Mouse (Mus musculus): ENCODE measurements around the gene Snx3. TPM values are rescaled to one million over a fixed set of nuclear protein-coding genes. Genes with fewer than 3 reads are reported as not detected.

Snx3 gene
- total and polyA plus RNA-seq, 3 experiments, result 250 to 577 (median 272) TPM

- no peak for DNase-seq (ENCODE audit: low spot score)
- Histone ChIP-seq H3K27me3 (ENCODE audit: insufficient read depth, low read length) (no peaks in the 10 kb centered on the region), H3K4me3 (ENCODE audit: low read depth, low read length) (peak overlapping the region; percentile 92), H3K9me3 (replicated peaks) (no peaks in the 10 kb centered on the region), H3K36me3 (replicated peaks) (peaks cover 23% of the 10 kb centered on the region), H3K4me1 (ENCODE audit: insufficient read depth, low read depth, low read length) (peaks cover 54% of the 10 kb centered on the region)
- TF ChIP-seq POLR2AphosphoS5 (IDR thresholded peaks at IDR 0.05; ENCODE audit: insufficient replicate concordance, low read depth, low read length) (no peak), GATA1 (IDR thresholded peaks at IDR 0.05; ENCODE audit: borderline replicate concordance, low read length) (no peak), TAL1 (conservative IDR thresholded peaks at IDR 0.05; ENCODE audit: low read depth, low read length) (no peak), CTCF (IDR thresholded peaks at IDR 0.05; ENCODE audit: low read depth, low read length) (no peak), GATA2 (IDR thresholded peaks at IDR 0.05; ENCODE audit: borderline replicate concordance, low read depth, low read length) (no peak)
- ATAC-seq (ENCODE audit: extremely low read depth, insufficient number of reproducible peaks, low FRiP score, poor library complexity, severe bottlenecking), result no peak
Observed at GRCm38 (mm10) chr10:42502349-42503111, 700 bp downstream of the Snx3 start.

GRCm38 (mm10) chr10:42504096-42504710 is 2.4 kb downstream of the Snx3 start:
- TF ChIP-seq GATA1 (IDR thresholded peaks at IDR 0.05; ENCODE audit: borderline replicate concordance, low read length) (no peak), GATA2 (IDR thresholded peaks at IDR 0.05; ENCODE audit: borderline replicate concordance, low read depth, low read length) (no peak), CTCF (IDR thresholded peaks at IDR 0.05; ENCODE audit: low read depth, low read length) (no peak), TAL1 (conservative IDR thresholded peaks at IDR 0.05; ENCODE audit: low read depth, low read length) (no peak), POLR2AphosphoS5 (IDR thresholded peaks at IDR 0.05; ENCODE audit: insufficient replicate concordance, low read depth, low read length) (no peak)
- DNase-seq (ENCODE audit: low spot score), result no peak
- peaks cover 54% of the 10 kb centered on the region for H3K4me1 ChIP-seq (ENCODE audit: insufficient read depth, low read depth, low read length)
- no peaks in the 10 kb centered on the region for H3K27me3 ChIP-seq (ENCODE audit: insufficient read depth, low read length)
- no peaks in the 10 kb centered on the region for H3K9me3 ChIP-seq (replicated peaks)
- peak overlapping the region; percentile 44; the same call in 1 of the 2 replicates for H3K4me3 ChIP-seq (ENCODE audit: low read depth, low read length)
- ATAC-seq (ENCODE audit: extremely low read depth, insufficient number of reproducible peaks, low FRiP score, poor library complexity, severe bottlenecking), result no peak
- peaks cover 34% of the 10 kb centered on the region for H3K36me3 ChIP-seq (replicated peaks)

GRCm38 (mm10) chr10:42510141-42510540 is 8.3 kb downstream of the Snx3 start:
- H3K4me1 ChIP-seq (ENCODE audit: insufficient read depth, low read depth, low read length), result peaks cover 72% of the 10 kb centered on the region
- TF ChIP-seq CTCF (IDR thresholded peaks at IDR 0.05; ENCODE audit: low read depth, low read length) (no peak), GATA1 (IDR thresholded peaks at IDR 0.05; ENCODE audit: borderline replicate concordance, low read length) (no peak), GATA2 (IDR thresholded peaks at IDR 0.05; ENCODE audit: borderline replicate concordance, low read depth, low read length) (no peak), TAL1 (conservative IDR thresholded peaks at IDR 0.05; ENCODE audit: low read depth, low read length) (no peak), POLR2AphosphoS5 (IDR thresholded peaks at IDR 0.05; ENCODE audit: insufficient replicate concordance, low read depth, low read length) (no peak)
- peaks cover 60% of the 10 kb centered on the region for H3K36me3 ChIP-seq (replicated peaks)
- no peak overlapping the region for H3K4me3 ChIP-seq (ENCODE audit: low read depth, low read length)
- ATAC-seq (ENCODE audit: extremely low read depth, insufficient number of reproducible peaks, low FRiP score, poor library complexity, severe bottlenecking) (no peak), DNase-seq (ENCODE audit: low spot score) (no peak)
- no peaks in the 10 kb centered on the region for H3K9me3 ChIP-seq (replicated peaks)
- H3K27me3 ChIP-seq (ENCODE audit: insufficient read depth, low read length), result no peaks in the 10 kb centered on the region

GRCm38 (mm10) chr10:42511184-42512135 is 9.6 kb downstream of the Snx3 start:
- H3K9me3 ChIP-seq (replicated peaks), result no peaks in the 10 kb centered on the region
- H3K4me3 ChIP-seq (ENCODE audit: low read depth, low read length), result no peak overlapping the region
- peaks cover 63% of the 10 kb centered on the region for H3K36me3 ChIP-seq (replicated peaks)
- DNase-seq (ENCODE audit: low spot score) (peak; percentile 25), ATAC-seq (ENCODE audit: extremely low read depth, insufficient number of reproducible peaks, low FRiP score, poor library complexity, severe bottlenecking) (peak; percentile 88)
- TF ChIP-seq TAL1 (conservative IDR thresholded peaks at IDR 0.05; ENCODE audit: low read depth, low read length) (peak; percentile 37; the same call in 1 of the 2 replicates), POLR2AphosphoS5 (IDR thresholded peaks at IDR 0.05; ENCODE audit: insufficient replicate concordance, low read depth, low read length) (no peak), CTCF (IDR thresholded peaks at IDR 0.05; ENCODE audit: low read depth, low read length) (no peak)
- no peaks in the 10 kb centered on the region for H3K27me3 ChIP-seq (ENCODE audit: insufficient read depth, low read length)
- H3K4me1 ChIP-seq (ENCODE audit: insufficient read depth, low read depth, low read length), result peaks cover 75% of the 10 kb centered on the region

DNA sequence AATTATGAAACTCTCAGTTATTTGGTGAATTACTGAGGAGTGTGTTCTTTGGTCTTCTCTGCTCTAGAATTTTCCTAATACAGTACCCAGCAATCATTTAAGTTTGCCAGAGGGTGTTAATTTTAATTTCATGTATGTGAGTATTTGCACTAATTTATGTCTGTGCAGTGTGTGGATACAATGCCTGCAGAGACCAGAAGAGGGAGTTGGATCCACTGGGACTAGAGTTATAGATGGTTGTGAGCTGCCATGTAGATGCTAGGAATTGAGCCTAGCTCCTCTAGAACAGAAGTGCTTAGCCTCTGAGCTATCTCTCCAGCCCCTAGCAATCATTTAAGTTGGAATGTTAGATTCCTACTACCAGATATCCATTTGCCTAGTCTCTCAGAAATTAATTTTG is 12.3 kb downstream of the Snx3 start:
- no peak for DNase-seq (ENCODE audit: low spot score)
- Histone ChIP-seq H3K4me3 (ENCODE audit: low read depth, low read length) (no peak overlapping the region), H3K4me1 (ENCODE audit: insufficient read depth, low read depth, low read length) (peaks cover 77% of the 10 kb centered on the region), H3K9me3 (replicated peaks) (no peaks in the 10 kb centered on the region), H3K27me3 (ENCODE audit: insufficient read depth, low read length) (no peaks in the 10 kb centered on the region), H3K36me3 (replicated peaks) (peaks cover 53% of the 10 kb centered on the region)
- no peak for ATAC-seq (ENCODE audit: extremely low read depth, insufficient number of reproducible peaks, low FRiP score, poor library complexity, severe bottlenecking)
- no peak for TF ChIP-seq CTCF (IDR thresholded peaks at IDR 0.05; ENCODE audit: low read depth, low read length)
- no peak for TF ChIP-seq GATA2 (IDR thresholded peaks at IDR 0.05; ENCODE audit: borderline replicate concordance, low read depth, low read length)
- TF ChIP-seq TAL1 (conservative IDR thresholded peaks at IDR 0.05; ENCODE audit: low read depth, low read length), result no peak
- TF ChIP-seq POLR2AphosphoS5 (IDR thresholded peaks at IDR 0.05; ENCODE audit: insufficient replicate concordance, low read depth, low read length), result no peak
- TF ChIP-seq GATA1 (IDR thresholded peaks at IDR 0.05; ENCODE audit: borderline replicate concordance, low read length), result no peak

Data from G1E (cell line).